Mouse (Mus musculus) spleen, postnatal 0 days (tissue): ENCODE results near the gene Gm9936. TPM values are rescaled to one million over a fixed set of nuclear protein-coding genes. Genes with fewer than 3 reads are reported as not detected.

Experiments used
- polyA plus RNA-seq: library from polyadenylated mRNA; unstranded; fragments of >200 nt; fragmentation: Nextera tagmentation; extraction: Ambion mirVana; gene quantifications from 2 replicates; pipeline ENCODE4 v1.2.1, GENCODE M21; 2015

Gene Gm9936
- polyA plus RNA-seq = not detected in 2 replicates

GRCm38 (mm10) chr5:114858582-114858981, at the start of gene Gm9936:
TSS of gene Gm9936 (minus strand) at chr5:114858682.

GRCm38 (mm10) chr5:114896688-114897373, 38.3 kb upstream of the Gm9936 start, which contains the start of gene Oasl2:
TSS of gene Oasl2 (plus strand) at chr5:114896936.

GRCm38 (mm10) chr5:114853364-114853763, 5.1 kb downstream of the Gm9936 start, which contains the start of gene 4930519G04Rik:
TSS of gene 4930519G04Rik (plus strand) at chr5:114853664.

GRCm38 (mm10) chr5:114822796-114823688, 35.4 kb downstream of the Gm9936 start, which contains the start of gene 1500011B03Rik:
TSS of gene 1500011B03Rik (minus strand) at chr5:114823468.

Other genes starting within 250 kb of the Gm9936 start
- gene Trpv4, start 200.3 kb downstream of the Gm9936 start, polyA plus RNA-seq = 0.79 and 1.4 TPM in 2 replicates
- 51.1 and 60.1 TPM in 2 replicates for gene Gltp, start 167.7 kb downstream of the Gm9936 start, polyA plus RNA-seq
- gene Tchp, start 150.9 kb downstream of the Gm9936 start, polyA plus RNA-seq = 7.1 and 7.6 TPM in 2 replicates
- gene Ankrd13a, start 84.0 kb downstream of the Gm9936 start, polyA plus RNA-seq = 70.7 and 71.6 TPM in 2 replicates
- gene Git2, start 83.2 kb downstream of the Gm9936 start, polyA plus RNA-seq = 27.4 and 31.5 TPM in 2 replicates
- gene 1500011B03Rik, start 35.2 kb downstream of the Gm9936 start, polyA plus RNA-seq = 86.2 and 97.3 TPM in 2 replicates
- not detected in 2 replicates for gene 4930519G04Rik, start 5.0 kb downstream of the Gm9936 start, polyA plus RNA-seq
- 16.7 and 27.2 TPM in 2 replicates for gene Oasl2, start 38.3 kb upstream of the Gm9936 start, polyA plus RNA-seq
- gene Oasl1, start 64.6 kb upstream of the Gm9936 start, polyA plus RNA-seq = 4.0 and 4.1 TPM in 2 replicates
- gene 2210016L21Rik, start 83.5 kb upstream of the Gm9936 start, polyA plus RNA-seq = 26.3 and 32.0 TPM in 2 replicates
- 0.05 and 0.08 TPM in 2 replicates for gene Hnf1a, start 112.4 kb upstream of the Gm9936 start, polyA plus RNA-seq
- gene Sppl3, start 152.5 kb upstream of the Gm9936 start, polyA plus RNA-seq = 13.1 and 13.9 TPM in 2 replicates
- gene Gm10401, start 239.6 kb upstream of the Gm9936 start, polyA plus RNA-seq = 18.0 and 20.8 TPM in 2 replicates